In the genomic region with DNA sequence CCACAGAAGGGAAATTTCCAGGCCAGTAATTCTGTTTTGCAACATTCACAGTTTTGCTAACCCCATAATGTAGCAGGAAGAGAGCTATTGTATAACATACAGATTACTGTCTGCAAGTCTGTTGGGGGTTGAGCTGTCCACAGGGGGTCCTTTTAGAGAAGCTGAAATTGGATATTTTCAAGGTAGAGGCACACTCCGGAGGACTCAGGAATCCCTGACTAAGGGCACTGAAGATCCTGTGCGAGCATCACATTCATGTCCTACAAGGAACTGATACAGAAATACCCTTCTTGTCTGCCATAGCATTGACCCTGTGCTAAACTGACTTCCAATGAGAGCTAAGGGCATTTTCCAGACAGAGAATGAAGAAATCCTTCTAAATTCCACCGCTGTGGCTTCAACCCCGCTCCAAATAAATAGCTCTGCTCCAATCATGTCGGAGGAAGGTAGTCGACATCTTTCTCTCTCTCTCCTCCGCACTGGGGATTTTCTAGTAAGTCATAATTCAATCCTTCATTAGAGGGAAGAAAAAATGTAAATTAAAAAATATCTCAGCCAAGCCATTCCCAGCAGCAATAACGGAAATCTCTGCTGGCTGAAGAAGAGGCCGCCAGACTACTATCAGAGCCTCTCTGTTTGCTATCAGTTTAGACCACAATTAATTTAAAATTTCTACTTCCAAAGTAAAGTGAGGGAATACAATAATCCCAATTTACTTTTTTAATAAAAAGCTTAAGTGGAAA, we compare ENCODE assay signal across 16 mouse cellular contexts.
DNase-seq lines count a peak whose midpoint lies in the region; ATAC-seq lines count a peak whose summit lies in the region.
"Had no signal": no experiment of that assay in that cellular context is flagged by ENCODE, and none has a peak within 500 bp of the region (broad histone marks: within the 10 kb centered on the region; RNA-seq: fewer than 3 reads in every experiment).

No protein-coding gene starts in this region.

- H3K27me3 ChIP-seq in embryonic facial prominence, embryonic 13.5 days = no peaks in the 10 kb centered on the region
- no peaks in the 10 kb centered on the region for H3K27me3 ChIP-seq in midbrain, embryonic 12.5 days
- H3K27me3 ChIP-seq: embryonic facial prominence, embryonic 15.5 days; liver, embryonic 13.5 days had no signal

- 32% methylated on average over 9 of the region's 9 CpGs for WGBS in embryonic facial prominence, embryonic 13.5 days
- 29% methylated on average over 9 of the region's 9 CpGs for WGBS in midbrain, embryonic 12.5 days

- H3K9me3 ChIP-seq in embryonic facial prominence, embryonic 13.5 days = no peaks in the 10 kb centered on the region
- H3K9me3 ChIP-seq in midbrain, embryonic 12.5 days = no peaks in the 10 kb centered on the region; the same call in 1 of the 2 replicates
- H3K9me3 ChIP-seq: embryonic facial prominence, embryonic 15.5 days; liver, embryonic 13.5 days had no signal

- H3K36me3 ChIP-seq in embryonic facial prominence, embryonic 13.5 days = no peaks in the 10 kb centered on the region
- H3K36me3 ChIP-seq in midbrain, embryonic 12.5 days = no peaks in the 10 kb centered on the region
- H3K36me3 ChIP-seq: embryonic facial prominence, embryonic 15.5 days; liver, embryonic 13.5 days had no signal

- peak; percentile 7 for DNase-seq in embryo, embryonic 11 days
- no peak for DNase-seq in embryo, embryonic 10.5 days (ENCODE audit: low spot score)
- peak; percentile 4 for DNase-seq in ES-CJ7 (ENCODE audit: low read depth, low spot score)
- no peak for DNase-seq in layer of hippocampus, adult 9-11 months
- DNase-seq in frontal cortex, postnatal 25 days (ENCODE audit: low spot score in 2 of 2) = no peak
- DNase-seq in spleen, adult 12 weeks (ENCODE audit: low spot score) = no peak
- DNase-seq: adrenal gland, postnatal 36 days; kidney, postnatal 10 days; liver, embryonic 13.5 days; lung, postnatal 10 days; right cerebral cortex, postnatal 25 days; thymus, adult 2 months had no signal

- H3K9ac ChIP-seq in embryonic facial prominence, embryonic 13.5 days = no peak overlapping the region
- H3K9ac ChIP-seq in midbrain, embryonic 12.5 days (replicated peaks) = no peak overlapping the region
- H3K9ac ChIP-seq: embryonic facial prominence, embryonic 15.5 days; liver, embryonic 13.5 days had no signal

- H3K4me1 ChIP-seq in embryonic facial prominence, embryonic 13.5 days = peaks cover 13% of the 10 kb centered on the region
- peaks cover 17% of the 10 kb centered on the region for H3K4me1 ChIP-seq in midbrain, embryonic 12.5 days
- H3K4me1 ChIP-seq: embryonic facial prominence, embryonic 15.5 days; liver, embryonic 13.5 days had no signal

- H3K27ac ChIP-seq in embryonic facial prominence, embryonic 13.5 days = no peak overlapping the region
- peak overlapping the region; percentile 70 for H3K27ac ChIP-seq in midbrain, embryonic 12.5 days (replicated peaks)
- H3K27ac ChIP-seq: embryonic facial prominence, embryonic 15.5 days; liver, embryonic 13.5 days had no signal

- peak overlapping the region; percentile 14 for H3K4me2 ChIP-seq in embryonic facial prominence, embryonic 13.5 days
- H3K4me2 ChIP-seq in midbrain, embryonic 12.5 days (replicated peaks) = 0 out of 2 replicates have a peak overlapping the region, but pooled peaks have one; percentile 15
- H3K4me2 ChIP-seq: embryonic facial prominence, embryonic 15.5 days; liver, embryonic 13.5 days had no signal

- no peak for ATAC-seq in embryonic facial prominence, embryonic 13.5 days (ENCODE audit: insufficient number of reproducible peaks, insufficient read depth, low FRiP score, low TSS enrichment, low read depth)
- peak; percentile 53; the same call in 1 of the 2 replicates for ATAC-seq in midbrain, embryonic 12.5 days (ENCODE audit: low FRiP score, low read depth)
- ATAC-seq: intestine, postnatal 0 days had no signal

- no peak overlapping the region for H3K4me3 ChIP-seq in embryonic facial prominence, embryonic 13.5 days
- H3K4me3 ChIP-seq in midbrain, embryonic 12.5 days = no peak overlapping the region
- H3K4me3 ChIP-seq: embryonic facial prominence, embryonic 15.5 days; liver, embryonic 13.5 days had no signal

Comparison
In these comparisons a context has a peak if more than half of its experiments do, and no peak if none do; other contexts are left out.
1. DNase-seq: peak in embryo, embryonic 11 days (single experiment) and ES-CJ7 (single experiment); none in embryo, embryonic 10.5 days (single experiment), layer of hippocampus, adult 9-11 months (single experiment), frontal cortex, postnatal 25 days (0 of 2) and spleen, adult 12 weeks (single experiment).